Mouse (Mus musculus): ENCODE results near the gene Clca4b. TPM values are rescaled to one million over a fixed set of nuclear protein-coding genes. Genes with fewer than 3 reads are reported as not detected.
"Not testable (repeated sequence)": the region's sequence is repeated elsewhere in the genome, so short reads cannot be mapped to it uniquely, and the experiment has no call there.

Gene Clca4b
- polyA plus RNA-seq, 1 experiment from 2014 or later, result not detected

DNA sequence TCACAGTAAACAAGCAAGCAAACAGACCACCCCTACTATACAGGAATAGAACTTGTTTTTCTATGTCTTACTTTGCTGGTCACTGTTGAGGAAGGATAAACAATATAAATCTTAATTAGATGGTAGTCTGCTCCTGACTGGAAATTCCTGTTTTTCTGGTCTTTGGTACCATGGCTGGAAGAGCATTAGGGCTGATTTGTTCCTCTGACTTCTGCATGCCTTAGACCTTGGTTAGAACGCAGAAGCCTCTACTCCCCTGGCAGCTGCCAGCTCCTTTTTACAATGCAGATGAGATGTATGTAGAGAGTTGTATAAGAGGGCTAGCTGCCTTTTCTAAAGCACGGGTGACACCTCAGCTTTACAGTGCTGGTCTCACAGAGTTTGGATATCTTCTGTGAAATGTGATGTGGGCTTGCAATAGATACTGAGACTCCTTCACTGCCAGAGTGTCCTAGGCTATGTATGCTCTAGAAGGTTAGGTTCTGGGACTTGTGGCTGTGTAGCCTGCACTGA lies 42.0 kb downstream of the Clca4b start:
- Histone ChIP-seq H3K4me3 (ENCODE audit: low read depth, low read length) (no peak overlapping the region), H3K4me2 (no peak overlapping the region), H3K27ac (ENCODE audit: low read depth) (no peak overlapping the region), H3K4me1 (ENCODE audit: insufficient read depth) (no peaks in the 10 kb centered on the region), H3K9me3 (ENCODE audit: low read depth, low read length) (no peaks in the 10 kb centered on the region), H3K36me3 (ENCODE audit: insufficient read depth) (no peaks in the 10 kb centered on the region), H3K9ac (no peak overlapping the region), H3K27me3 (ENCODE audit: insufficient read depth, low read length) (no peaks in the 10 kb centered on the region)
- TF ChIP-seq CTCF (IDR thresholded peaks at IDR 0.05; ENCODE audit: low read depth), result no peak
- no peak for DNase-seq
- ATAC-seq (ENCODE audit: insufficient read depth), result no peak
- 50% methylated on average over 2 of the region's 2 CpGs for WGBS

DNA sequence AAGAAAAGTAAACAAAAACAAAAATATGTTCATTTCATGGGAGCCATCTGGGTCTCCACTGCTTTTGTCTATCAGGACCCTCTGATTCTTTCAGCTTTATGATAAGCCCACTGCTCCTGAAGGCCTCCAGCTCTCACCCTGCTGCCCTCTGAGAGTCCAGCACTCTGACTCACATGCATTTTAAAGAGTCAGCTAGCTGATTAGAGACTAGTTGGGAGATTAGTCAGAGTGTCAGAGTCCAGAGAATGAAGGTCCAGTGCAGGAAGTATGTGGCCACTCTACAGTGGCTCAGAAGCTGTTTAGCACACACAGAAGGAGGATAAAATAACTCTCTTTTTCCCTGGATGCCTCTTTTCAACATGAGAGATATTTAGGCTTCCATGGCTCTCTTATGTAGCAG lies 45.4 kb downstream of the Clca4b start:
- TF ChIP-seq CTCF (IDR thresholded peaks at IDR 0.05; ENCODE audit: low read depth), result no peak
- no peaks in the 10 kb centered on the region for H3K36me3 ChIP-seq (ENCODE audit: insufficient read depth)
- ATAC-seq (ENCODE audit: insufficient read depth), result no peak

DNA sequence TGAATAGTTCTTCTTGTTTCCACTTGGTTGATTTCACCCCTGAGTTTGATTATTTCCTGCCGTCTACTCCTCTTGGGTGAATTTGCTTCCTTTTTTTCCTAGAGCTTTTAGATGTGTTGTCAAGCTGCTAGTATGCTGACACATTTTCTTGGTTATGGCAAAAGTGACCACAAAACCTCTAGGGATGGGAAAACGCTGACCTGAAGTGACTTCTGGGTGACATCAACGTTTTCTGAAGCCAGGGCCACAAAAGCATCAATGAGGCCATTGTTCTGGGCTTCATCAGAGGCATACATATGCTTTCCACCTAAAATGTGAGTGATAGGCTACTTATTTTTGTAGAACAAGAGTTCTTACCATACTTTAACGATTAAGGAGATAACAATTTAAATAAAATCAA lies 60.3 kb downstream of the Clca4b start:
- not testable (repeated sequence) for ATAC-seq (ENCODE audit: insufficient read depth); H3K9me3 ChIP-seq (ENCODE audit: low read depth, low read length); H3K4me2 ChIP-seq; H3K27me3 ChIP-seq (ENCODE audit: insufficient read depth, low read length); DNase-seq; H3K36me3 ChIP-seq (ENCODE audit: insufficient read depth); H3K27ac ChIP-seq (ENCODE audit: low read depth); H3K4me1 ChIP-seq (ENCODE audit: insufficient read depth); H3K9ac ChIP-seq; H3K4me3 ChIP-seq (ENCODE audit: low read depth, low read length)
- WGBS, result 66% methylated on average over 4 of the region's 4 CpGs

More for the DNA sequence above, 45.4 kb downstream of the Clca4b start:
- H3K4me2 ChIP-seq, result no peak overlapping the region
- no peak overlapping the region for H3K4me3 ChIP-seq (ENCODE audit: low read depth, low read length)
- no peaks in the 10 kb centered on the region for H3K9me3 ChIP-seq (ENCODE audit: low read depth, low read length)
- no peaks in the 10 kb centered on the region for H3K4me1 ChIP-seq (ENCODE audit: insufficient read depth)
- H3K27ac ChIP-seq (ENCODE audit: low read depth), result no peak overlapping the region
- no peak for DNase-seq
- H3K27me3 ChIP-seq (ENCODE audit: insufficient read depth, low read length), result no peaks in the 10 kb centered on the region
- H3K9ac ChIP-seq, result no peak overlapping the region

Other genes with a start within 250 kb of the Clca4b start
- 104 TPM in 2 replicates for gene Sh3glb1, start 212.2 kb downstream of the Clca4b start, polyA plus RNA-seq (2014; fragmentation: Nextera tagmentation; extraction: Ambion mirVana)
- 2.8 and 4.0 TPM in 2 replicates for gene Clca3a1, start 171.6 kb downstream of the Clca4b start, polyA plus RNA-seq (2014; fragmentation: Nextera tagmentation; extraction: Ambion mirVana)
- 0.23 TPM in 1 of 2 replicates, not detected in the other for gene Clca3a2, start 113.0 kb downstream of the Clca4b start, polyA plus RNA-seq (2014; fragmentation: Nextera tagmentation; extraction: Ambion mirVana)
- gene Clca3b, start 83.2 kb downstream of the Clca4b start, polyA plus RNA-seq (2014; fragmentation: Nextera tagmentation; extraction: Ambion mirVana), result not detected in 2 replicates
- gene Clca4a, start 42.5 kb upstream of the Clca4b start, polyA plus RNA-seq (2014; fragmentation: Nextera tagmentation; extraction: Ambion mirVana), result not detected in 2 replicates
- not detected in 2 replicates for gene Clca1, start 100.2 kb upstream of the Clca4b start, polyA plus RNA-seq (2014; fragmentation: Nextera tagmentation; extraction: Ambion mirVana)
- 0.45 and 0.65 TPM in 2 replicates for gene Clca2, start 166.9 kb upstream of the Clca4b start, polyA plus RNA-seq (2014; fragmentation: Nextera tagmentation; extraction: Ambion mirVana)
- gene Odf2l, start 186.1 kb upstream of the Clca4b start, polyA plus RNA-seq (2014; fragmentation: Nextera tagmentation; extraction: Ambion mirVana), result 16.6 and 17.4 TPM in 2 replicates